Mouse (Mus musculus) mouse trophoblast stem cell (cell line): ENCODE measurements around the gene Eva1b.
"Not testable (repeated sequence)": the region's sequence is repeated elsewhere in the genome, so short reads cannot be mapped to it uniquely, and the experiment has no call there.

Experiments
- in situ Hi-C, 2 experiments: fragments of 300-500 bp; cut with MseI, MboI; formaldehyde crosslinking; loops; 2 replicates in 1 of 2; 3 replicates in 1 of 2; pipeline ENCODE4 v1.15.1; 2025

Gene Eva1b

GRCm38 (mm10) chr4:126155869-126156268 is 8.3 kb downstream of the Eva1b start:
- in situ Hi-C loops, result no loop called here

- in situ Hi-C loops, result no loop called here
Observed at GRCm38 (mm10) chr4:126156617-126157016, 9.1 kb downstream of the Eva1b start.

- in situ Hi-C loops, result no loop called here
Observed at GRCm38 (mm10) chr4:126157562-126157961, 10.0 kb downstream of the Eva1b start.

- in situ Hi-C loops, result no loop called here
Observed at GRCm38 (mm10) chr4:126159455-126159854, 11.9 kb downstream of the Eva1b start.

- in situ Hi-C loops, result no loop called here
Observed at GRCm38 (mm10) chr4:126160981-126161380, 13.4 kb downstream of the Eva1b start.

GRCm38 (mm10) chr4:126161456-126161855 is 13.9 kb downstream of the Eva1b start:
- in situ Hi-C loops, result no loop called here

- in situ Hi-C loops, result no loop called here
Observed at GRCm38 (mm10) chr4:126161986-126162385, 14.4 kb downstream of the Eva1b start.

GRCm38 (mm10) chr4:126162544-126163066 is 15.1 kb downstream of the Eva1b start:
- in situ Hi-C loops, result no loop called here

- in situ Hi-C loops, result no loop called here
Observed at GRCm38 (mm10) chr4:126163067-126163659, 15.6 kb downstream of the Eva1b start, which contains the start of gene Sh3d21. Gene Sh3d21, minus strand, starts transcription at chr4:126163491.

GRCm38 (mm10) chr4:126163685-126164084 is 16.1 kb downstream of the Eva1b start:
- in situ Hi-C loops, result no loop called here

- in situ Hi-C loops, result not testable (repeated sequence)
Observed at GRCm38 (mm10) chr4:126165092-126165491, 17.5 kb downstream of the Eva1b start.

- in situ Hi-C loops, result no loop called here
Observed at GRCm38 (mm10) chr4:126166084-126166483, 18.5 kb downstream of the Eva1b start.

GRCm38 (mm10) chr4:126168851-126169250 is 21.3 kb downstream of the Eva1b start:
- in situ Hi-C loops, result no loop called here

- in situ Hi-C loops, result not testable (repeated sequence)
Observed at GRCm38 (mm10) chr4:126170737-126171136, 23.2 kb downstream of the Eva1b start.

GRCm38 (mm10) chr4:126173800-126174199 is 26.3 kb downstream of the Eva1b start:
- in situ Hi-C loops, result no loop called here

- in situ Hi-C loops, result not testable (repeated sequence)
Observed at GRCm38 (mm10) chr4:126175980-126176379, 28.4 kb downstream of the Eva1b start.

- in situ Hi-C loops, result no loop called here
Observed at GRCm38 (mm10) chr4:126181170-126181957, 33.8 kb downstream of the Eva1b start.

GRCm38 (mm10) chr4:126183034-126183433 is 35.5 kb downstream of the Eva1b start:
- in situ Hi-C loops, result no loop called here

- in situ Hi-C loops, result no loop called here
Observed at GRCm38 (mm10) chr4:126187096-126187495, 39.6 kb downstream of the Eva1b start.

GRCm38 (mm10) chr4:126190636-126191035 is 43.1 kb downstream of the Eva1b start:
- in situ Hi-C loops, result no loop called here

GRCm38 (mm10) chr4:126194216-126194615 is 46.7 kb downstream of the Eva1b start:
- in situ Hi-C loops, result no loop called here

- in situ Hi-C loops, result no loop called here
Observed at GRCm38 (mm10) chr4:126194916-126195315, 47.4 kb downstream of the Eva1b start.

GRCm38 (mm10) chr4:126197485-126197884 is 49.9 kb downstream of the Eva1b start:
- in situ Hi-C loops, result no loop called here
